Mouse (Mus musculus): ENCODE data around the gene Heatr5a. TPM values are rescaled to one million over a fixed set of nuclear protein-coding genes. Genes with fewer than 3 reads are reported as not detected.

Gene Heatr5a
- polyA plus RNA-seq, 1 experiment from 2014 or later: 10.2 TPM

DNA sequence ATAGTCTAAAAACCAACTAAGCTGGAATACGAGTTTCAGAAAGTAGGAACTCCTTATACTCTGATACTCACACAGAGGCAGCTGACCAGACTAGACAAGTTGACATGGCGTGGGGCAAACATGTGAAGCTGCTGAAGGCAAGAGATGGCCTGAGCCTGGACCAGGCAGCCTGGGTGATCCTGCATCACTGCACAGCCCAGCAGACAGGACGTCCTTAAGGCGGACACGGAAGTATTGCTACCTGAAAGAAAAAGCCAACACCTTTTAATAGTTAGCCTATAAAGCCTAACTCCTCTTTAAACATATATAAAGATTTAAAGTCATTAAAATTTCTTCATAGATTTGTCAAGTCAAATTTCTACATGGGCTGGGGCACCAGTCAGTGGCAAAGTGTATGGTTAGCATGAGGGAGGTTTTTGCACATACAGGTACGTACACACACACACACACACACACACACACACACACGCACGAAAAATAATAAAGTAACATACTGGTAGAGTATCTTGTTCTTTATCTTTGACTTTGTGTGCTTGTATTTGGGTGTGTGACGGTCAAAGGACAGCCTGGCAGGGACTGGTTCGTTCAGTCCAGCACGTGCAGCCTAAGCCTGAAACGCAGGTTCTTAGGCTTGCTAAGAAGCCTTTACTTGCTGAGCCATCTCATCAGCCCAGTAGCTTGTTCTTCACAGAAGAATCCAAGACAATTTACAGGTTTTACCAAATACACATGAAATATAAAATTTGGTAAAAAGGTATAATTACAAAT, 56.0 kb downstream of the Heatr5a start:
- H3K36me3 ChIP-seq (ENCODE audit: control insufficient read depth, insufficient read depth, low read length): no peaks in the 10 kb centered on the region
- no peak overlapping the region for H3K4me2 ChIP-seq (ENCODE audit: low read depth)
- ATAC-seq (ENCODE audit: insufficient read depth, low FRiP score, low TSS enrichment) (no peak), DNase-seq (ENCODE audit: low spot score) (no peak)
- H3K9me3 ChIP-seq (ENCODE audit: control insufficient read depth, low read length): no peaks in the 10 kb centered on the region
- H3K27ac ChIP-seq (ENCODE audit: low read depth, low read length): no peak overlapping the region
- no peaks in the 10 kb centered on the region for H3K27me3 ChIP-seq (ENCODE audit: control insufficient read depth, insufficient read depth, low read length)
- no peaks in the 10 kb centered on the region for H3K4me1 ChIP-seq (ENCODE audit: control insufficient read depth, insufficient read depth, low read length)
- WGBS: 95% methylated on average over 12 of the region's 12 CpGs
- H3K4me3 ChIP-seq (ENCODE audit: low read depth, low read length): no peak overlapping the region
- no peak overlapping the region for H3K9ac ChIP-seq (ENCODE audit: low read length)

DNA sequence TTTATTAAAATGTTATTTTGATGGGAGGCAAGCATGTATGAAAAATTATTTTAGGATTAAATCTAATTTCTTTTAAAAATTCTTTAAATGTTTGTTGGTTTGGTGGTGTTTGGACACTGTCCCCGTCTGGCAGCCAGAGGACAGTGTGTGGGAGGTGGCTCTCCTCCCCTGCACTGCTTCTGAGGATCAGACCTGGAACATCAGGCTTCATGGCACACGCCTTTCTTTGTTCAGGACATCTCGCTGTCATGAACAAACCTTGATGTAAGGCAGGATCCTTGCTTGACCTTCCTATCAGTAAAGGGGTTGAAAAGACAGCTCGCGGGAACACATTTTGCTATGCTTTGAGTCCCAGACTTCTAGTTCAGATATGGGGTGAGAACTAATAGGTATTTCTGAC, 61.9 kb downstream of the Heatr5a start:
- 93% methylated on average over 5 of the region's 5 CpGs for WGBS

DNA sequence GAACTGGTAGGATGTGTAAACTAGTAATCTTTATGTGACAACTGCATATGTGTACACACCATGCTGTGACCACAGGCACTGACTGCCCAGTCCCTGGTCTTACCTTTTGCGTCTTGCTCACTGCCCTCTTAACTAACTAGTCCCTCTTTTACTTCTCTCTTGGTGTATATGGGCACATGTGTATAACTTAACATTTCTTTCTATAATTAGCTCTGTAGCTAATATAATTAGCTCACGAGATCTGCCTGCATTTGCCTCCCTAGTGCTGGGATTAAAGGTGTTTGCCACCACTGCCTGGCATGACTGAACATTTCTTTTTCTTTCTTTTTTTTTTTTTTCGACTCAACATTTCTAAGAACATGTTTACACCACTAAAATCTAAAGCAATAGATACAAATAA, 63.6 kb downstream of the Heatr5a start:
- WGBS: 90% methylated on average over 3 of the region's 3 CpGs
- H3K27me3 ChIP-seq (ENCODE audit: control insufficient read depth, insufficient read depth, low read length): no peaks in the 10 kb centered on the region
- no peak overlapping the region for H3K4me3 ChIP-seq (ENCODE audit: low read depth, low read length)
- H3K4me2 ChIP-seq (ENCODE audit: low read depth): no peak overlapping the region
- no peak overlapping the region for H3K27ac ChIP-seq (ENCODE audit: low read depth, low read length)
- H3K9me3 ChIP-seq (ENCODE audit: control insufficient read depth, low read length): no peaks in the 10 kb centered on the region
- ATAC-seq (ENCODE audit: insufficient read depth, low FRiP score, low TSS enrichment) (no peak), DNase-seq (ENCODE audit: low spot score) (no peak)
- H3K36me3 ChIP-seq (ENCODE audit: control insufficient read depth, insufficient read depth, low read length): no peaks in the 10 kb centered on the region
- no peaks in the 10 kb centered on the region for H3K4me1 ChIP-seq (ENCODE audit: control insufficient read depth, insufficient read depth, low read length)
- H3K9ac ChIP-seq (ENCODE audit: low read length): no peak overlapping the region

More for the DNA sequence above, 61.9 kb downstream of the Heatr5a start:
- Histone ChIP-seq H3K9me3 (ENCODE audit: control insufficient read depth, low read length) (no peaks in the 10 kb centered on the region), H3K27me3 (ENCODE audit: control insufficient read depth, insufficient read depth, low read length) (no peaks in the 10 kb centered on the region), H3K4me1 (ENCODE audit: control insufficient read depth, insufficient read depth, low read length) (no peaks in the 10 kb centered on the region), H3K36me3 (ENCODE audit: control insufficient read depth, insufficient read depth, low read length) (no peaks in the 10 kb centered on the region), H3K27ac (ENCODE audit: low read depth, low read length) (no peak overlapping the region), H3K4me3 (ENCODE audit: low read depth, low read length) (no peak overlapping the region), H3K9ac (ENCODE audit: low read length) (no peak overlapping the region), H3K4me2 (ENCODE audit: low read depth) (no peak overlapping the region)
- ATAC-seq (ENCODE audit: insufficient read depth, low FRiP score, low TSS enrichment) (no peak), DNase-seq (ENCODE audit: low spot score) (no peak)

DNA sequence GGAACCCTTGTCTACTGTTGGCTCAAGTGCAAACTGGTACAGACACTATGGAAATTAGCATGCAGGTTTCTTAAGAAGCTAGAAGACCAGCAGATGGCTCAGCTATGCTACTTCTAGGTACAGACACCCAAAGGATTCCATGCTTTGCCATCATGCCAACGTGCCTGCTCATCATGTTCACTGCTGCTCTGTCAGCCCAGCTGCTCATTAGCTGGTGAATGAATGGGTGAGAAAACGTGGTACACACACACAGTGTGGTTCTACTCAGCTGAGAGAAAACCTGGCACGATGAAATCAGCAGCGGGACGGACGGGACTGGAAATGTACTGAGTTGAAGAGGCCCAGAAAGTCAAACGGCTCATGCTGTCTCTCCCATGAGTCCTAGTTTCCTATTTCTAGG, 70.6 kb downstream of the Heatr5a start:
- Histone ChIP-seq H3K4me3 (ENCODE audit: low read depth, low read length) (no peak overlapping the region), H3K4me2 (ENCODE audit: low read depth) (no peak overlapping the region), H3K27ac (ENCODE audit: low read depth, low read length) (no peak overlapping the region), H3K4me1 (ENCODE audit: control insufficient read depth, insufficient read depth, low read length) (no peaks in the 10 kb centered on the region), H3K36me3 (ENCODE audit: control insufficient read depth, insufficient read depth, low read length) (peaks cover 2% of the 10 kb centered on the region), H3K9ac (ENCODE audit: low read length) (no peak overlapping the region), H3K27me3 (ENCODE audit: control insufficient read depth, insufficient read depth, low read length) (no peaks in the 10 kb centered on the region), H3K9me3 (ENCODE audit: control insufficient read depth, low read length) (no peaks in the 10 kb centered on the region)
- 93% methylated on average over 7 of the region's 7 CpGs for WGBS
- DNase-seq (ENCODE audit: low spot score) (no peak), ATAC-seq (ENCODE audit: insufficient read depth, low FRiP score, low TSS enrichment) (no peak)

DNA sequence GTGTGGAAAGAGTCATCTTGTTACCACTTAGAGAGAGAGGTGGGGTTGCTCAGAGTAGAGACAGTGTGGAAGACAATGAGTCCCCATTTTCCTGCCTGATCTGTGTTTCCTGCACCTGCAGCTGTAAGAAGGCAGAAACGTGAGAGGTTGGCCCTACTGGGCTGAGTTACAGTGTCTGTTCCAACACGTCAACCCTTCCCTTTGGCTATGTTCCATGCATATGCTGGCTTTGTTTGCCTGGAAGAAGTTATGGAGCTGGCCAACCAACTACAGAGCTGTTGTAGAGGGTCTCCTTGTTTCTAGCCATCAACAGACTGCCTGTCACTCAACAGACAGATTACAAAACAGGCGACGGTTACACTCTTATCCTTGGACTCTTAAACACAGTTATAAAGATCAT, 74.2 kb downstream of the Heatr5a start:
- Histone ChIP-seq H3K4me1 (ENCODE audit: control insufficient read depth, insufficient read depth, low read length) (no peaks in the 10 kb centered on the region), H3K9ac (ENCODE audit: low read length) (no peak overlapping the region), H3K9me3 (ENCODE audit: control insufficient read depth, low read length) (no peaks in the 10 kb centered on the region), H3K27ac (ENCODE audit: low read depth, low read length) (no peak overlapping the region), H3K4me3 (ENCODE audit: low read depth, low read length) (no peak overlapping the region), H3K27me3 (ENCODE audit: control insufficient read depth, insufficient read depth, low read length) (no peaks in the 10 kb centered on the region), H3K36me3 (ENCODE audit: control insufficient read depth, insufficient read depth, low read length) (peaks cover 2% of the 10 kb centered on the region), H3K4me2 (ENCODE audit: low read depth) (no peak overlapping the region)
- 92% methylated on average over 4 of the region's 4 CpGs for WGBS
- DNase-seq (ENCODE audit: low spot score) (no peak), ATAC-seq (ENCODE audit: insufficient read depth, low FRiP score, low TSS enrichment) (no peak)

DNA sequence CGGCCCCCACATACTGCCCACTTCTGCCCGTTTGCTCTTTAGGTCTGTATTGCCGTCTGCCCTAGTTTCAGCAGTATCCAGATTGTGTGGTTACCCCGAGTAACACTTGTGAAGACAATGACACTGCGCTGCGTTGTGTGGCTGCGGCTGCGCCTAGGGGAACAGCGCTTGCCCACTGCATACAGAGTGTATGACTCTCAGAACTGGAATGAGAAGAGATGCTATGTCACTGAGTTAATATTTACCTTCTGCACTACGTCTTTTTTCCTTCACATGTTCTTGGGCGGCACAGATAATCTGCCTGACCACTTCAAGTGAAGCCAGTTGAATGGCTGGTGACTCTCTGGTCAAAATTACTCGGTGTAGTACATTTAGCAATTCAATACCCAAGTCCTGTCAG, 82.5 kb downstream of the Heatr5a start:
- H3K36me3 ChIP-seq (ENCODE audit: control insufficient read depth, insufficient read depth, low read length): no peaks in the 10 kb centered on the region; the same call in 1 of the 2 replicates
- ATAC-seq (ENCODE audit: insufficient read depth, low FRiP score, low TSS enrichment) (no peak), DNase-seq (ENCODE audit: low spot score) (no peak)
- no peaks in the 10 kb centered on the region for H3K9me3 ChIP-seq (ENCODE audit: control insufficient read depth, low read length)
- H3K9ac ChIP-seq (ENCODE audit: low read length): no peak overlapping the region
- WGBS: 93% methylated on average over 12 of the region's 12 CpGs
- no peak overlapping the region for H3K4me2 ChIP-seq (ENCODE audit: low read depth)
- no peak overlapping the region for H3K4me3 ChIP-seq (ENCODE audit: low read depth, low read length)
- no peaks in the 10 kb centered on the region for H3K27me3 ChIP-seq (ENCODE audit: control insufficient read depth, insufficient read depth, low read length)
- no peaks in the 10 kb centered on the region for H3K4me1 ChIP-seq (ENCODE audit: control insufficient read depth, insufficient read depth, low read length)
- H3K27ac ChIP-seq (ENCODE audit: low read depth, low read length): no peak overlapping the region

DNA sequence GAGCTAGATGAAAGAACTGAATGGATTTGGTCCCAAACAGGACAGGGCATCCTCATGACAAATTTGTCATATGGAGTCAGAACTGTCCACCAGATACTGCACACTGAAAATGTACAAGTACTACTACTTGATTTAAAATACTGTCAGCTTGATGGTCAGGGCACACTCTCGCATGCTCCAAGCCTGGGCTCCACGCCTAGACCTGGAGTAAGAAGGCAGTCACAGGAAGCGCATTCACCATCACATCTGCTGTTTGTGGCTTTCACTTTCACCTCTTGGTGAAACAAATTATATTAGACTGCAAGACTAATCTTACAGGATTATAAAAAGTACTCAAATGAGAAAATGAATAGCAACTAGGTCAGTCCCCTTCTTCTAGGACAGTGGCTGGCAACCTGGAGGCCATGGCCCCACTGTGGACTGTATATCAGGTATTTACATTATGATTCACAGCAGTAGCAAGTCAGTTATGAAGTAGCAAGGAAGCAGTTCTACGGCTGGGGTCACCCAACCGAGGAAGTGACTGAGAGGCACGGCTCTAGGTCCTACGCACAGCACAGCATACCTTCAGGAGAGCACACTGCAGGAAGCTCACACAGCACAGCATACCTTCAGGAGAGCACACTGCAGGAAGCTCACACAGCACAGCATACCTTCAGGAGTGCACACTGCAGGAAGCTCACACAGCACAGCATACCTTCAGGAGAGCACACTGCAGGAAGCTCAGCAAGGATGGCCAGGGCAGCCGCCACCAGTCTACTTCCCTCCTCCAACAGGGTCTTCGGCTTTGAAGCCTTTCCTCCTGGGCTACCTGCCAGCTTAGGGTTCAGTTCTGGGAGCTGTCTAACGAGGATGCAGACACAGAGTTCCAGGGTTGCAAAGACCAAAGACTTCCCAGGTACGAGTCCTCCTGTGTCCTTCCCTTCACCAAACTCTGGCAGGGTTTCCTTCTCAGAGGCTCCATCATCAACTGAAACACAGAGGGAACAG, 83.5 kb downstream of the Heatr5a start:
- Histone ChIP-seq H3K9ac (ENCODE audit: low read length) (no peak overlapping the region), H3K36me3 (ENCODE audit: control insufficient read depth, insufficient read depth, low read length) (no peaks in the 10 kb centered on the region; the same call in 1 of the 2 replicates)

DNA sequence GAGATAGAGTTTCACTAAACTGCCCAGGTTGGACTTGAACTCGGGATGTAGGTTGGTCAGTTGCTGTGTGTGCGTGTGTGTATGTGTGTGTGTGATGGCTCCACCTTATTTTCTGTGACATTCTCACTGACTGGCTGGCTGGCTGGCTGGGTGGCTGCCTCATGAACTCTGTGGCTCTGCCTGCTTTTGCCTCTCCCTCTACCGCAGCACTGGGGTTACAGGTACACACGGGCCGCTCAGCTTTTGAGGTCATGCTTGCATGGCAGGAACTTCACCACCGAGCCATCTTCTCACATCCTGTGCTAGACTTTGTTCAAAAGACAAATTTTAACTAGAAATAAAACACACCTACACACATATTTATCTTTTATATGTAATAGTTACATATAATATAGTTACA, 84.8 kb downstream of the Heatr5a start:
- Histone ChIP-seq H3K4me2 (ENCODE audit: low read depth) (no peak overlapping the region), H3K9ac (ENCODE audit: low read length) (no peak overlapping the region), H3K27ac (ENCODE audit: low read depth, low read length) (no peak overlapping the region), H3K36me3 (ENCODE audit: control insufficient read depth, insufficient read depth, low read length) (no peaks in the 10 kb centered on the region; the same call in 1 of the 2 replicates), H3K27me3 (ENCODE audit: control insufficient read depth, insufficient read depth, low read length) (no peaks in the 10 kb centered on the region), H3K9me3 (ENCODE audit: control insufficient read depth, low read length) (no peaks in the 10 kb centered on the region), H3K4me1 (ENCODE audit: control insufficient read depth, insufficient read depth, low read length) (no peaks in the 10 kb centered on the region), H3K4me3 (ENCODE audit: low read depth, low read length) (no peak overlapping the region)
- WGBS: 90% methylated on average over 6 of the region's 6 CpGs
- DNase-seq (ENCODE audit: low spot score) (no peak), ATAC-seq (ENCODE audit: insufficient read depth, low FRiP score, low TSS enrichment) (no peak)

More for the DNA sequence above, 83.5 kb downstream of the Heatr5a start:
- no peak overlapping the region for H3K4me3 ChIP-seq (ENCODE audit: low read depth, low read length)
- H3K4me1 ChIP-seq (ENCODE audit: control insufficient read depth, insufficient read depth, low read length): no peaks in the 10 kb centered on the region
- H3K9me3 ChIP-seq (ENCODE audit: control insufficient read depth, low read length): no peaks in the 10 kb centered on the region
- no peak overlapping the region for H3K27ac ChIP-seq (ENCODE audit: low read depth, low read length)
- WGBS: 89% methylated on average over 11 of the region's 11 CpGs
- no peak for ATAC-seq (ENCODE audit: insufficient read depth, low FRiP score, low TSS enrichment)
- H3K27me3 ChIP-seq (ENCODE audit: control insufficient read depth, insufficient read depth, low read length): no peaks in the 10 kb centered on the region
- no peak for DNase-seq (ENCODE audit: low spot score)
- no peak overlapping the region for H3K4me2 ChIP-seq (ENCODE audit: low read depth)
